Mouse (Mus musculus): ENCODE results near the gene Cma2.

DNA sequence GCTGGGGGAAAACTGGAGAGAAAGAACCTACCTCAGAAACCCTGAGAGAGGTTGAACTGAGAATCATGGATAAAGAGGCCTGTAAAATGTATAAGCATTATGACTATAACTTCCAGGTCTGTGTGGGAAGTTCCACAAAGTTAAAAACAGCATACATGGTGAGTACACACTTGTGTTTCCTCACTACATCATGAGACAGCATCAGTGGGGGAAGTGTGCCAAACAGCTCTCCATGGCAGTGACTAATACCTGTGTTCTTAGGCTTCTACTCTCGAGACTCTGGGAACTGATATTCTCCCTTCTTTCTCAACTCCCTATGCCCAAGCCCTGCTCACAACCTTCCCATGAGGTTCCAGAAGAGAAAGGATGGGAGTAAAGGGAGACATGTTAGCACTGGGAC lies 68.7 kb downstream of the Cma2 start:
- TF ChIP-seq EP300 (IDR thresholded peaks at IDR 0.05; ENCODE audit: insufficient read depth, low read depth, low read length) (no peak), POLR2A (IDR thresholded peaks at IDR 0.05; ENCODE audit: insufficient read depth, low read length) (no peak)
